In genomic region chrX:106185706-106186105, GRCm38 (mm10) we compare ENCODE assay signal across 8 mouse cellular contexts. TPM values are rescaled to one million over a fixed set of nuclear protein-coding genes. Genes with fewer than 3 reads are reported as not detected.
DNase-seq lines count a peak whose midpoint lies in the region; ATAC-seq lines count a peak whose summit lies in the region.

No protein-coding gene starts in this region.

- DNase-seq in kidney, adult 11 months: no peak
- peak; percentile 73 for DNase-seq in embryonic facial prominence, embryonic 11.5 days (ENCODE audit: low spot score)
- DNase-seq in intestine, embryonic 14.5 days (ENCODE audit: low spot score): no peak
- no peak for DNase-seq in thymus, adult 18-20 months
- DNase-seq in T-cell, adult 2 months (ENCODE audit: low spot score): no peak
- no peak for DNase-seq in urinary bladder, adult 18-20 months (ENCODE audit: low spot score in 2 of 2)

- H3K4me1 ChIP-seq in kidney, embryonic 14.5 days (ENCODE audit: control insufficient read depth, insufficient read depth, low read length): 0 out of 2 replicates have a peak, but pooled peaks cover 8% of the 10 kb centered on the region
- H3K4me1 ChIP-seq in embryonic facial prominence, embryonic 11.5 days (ENCODE audit: control insufficient read depth, insufficient read depth, low read length): no peaks in the 10 kb centered on the region
- H3K4me1 ChIP-seq in intestine, embryonic 14.5 days (replicated peaks; ENCODE audit: control insufficient read depth, insufficient read depth, low read length): no peaks in the 10 kb centered on the region
- H3K4me1 ChIP-seq in neural tube, embryonic 12.5 days: no peaks in the 10 kb centered on the region; the same call in 1 of the 2 replicates

- H3K27me3 ChIP-seq in kidney, embryonic 14.5 days (ENCODE audit: control insufficient read depth, insufficient read depth, low read length): no peaks in the 10 kb centered on the region
- H3K27me3 ChIP-seq in embryonic facial prominence, embryonic 11.5 days (ENCODE audit: control insufficient read depth, insufficient read depth, low read length): no peaks in the 10 kb centered on the region
- H3K27me3 ChIP-seq in intestine, embryonic 14.5 days (replicated peaks; ENCODE audit: control insufficient read depth, insufficient read depth, low read length): no peaks in the 10 kb centered on the region
- no peaks in the 10 kb centered on the region for H3K27me3 ChIP-seq in neural tube, embryonic 12.5 days (replicated peaks)

- no peak overlapping the region for H3K9ac ChIP-seq in kidney, embryonic 14.5 days (ENCODE audit: low read depth, low read length)
- H3K9ac ChIP-seq in embryonic facial prominence, embryonic 11.5 days (replicated peaks; ENCODE audit: low read length): no peak overlapping the region
- no peak overlapping the region for H3K9ac ChIP-seq in intestine, embryonic 14.5 days (ENCODE audit: low read length)
- H3K9ac ChIP-seq in neural tube, embryonic 12.5 days: no peak overlapping the region; the same call in 1 of the 2 replicates

- peak overlapping the region; percentile 85 for H3K27ac ChIP-seq in kidney, embryonic 14.5 days (ENCODE audit: low read depth, low read length)
- peak overlapping the region; percentile 80 for H3K27ac ChIP-seq in embryonic facial prominence, embryonic 11.5 days (replicated peaks; ENCODE audit: low read depth, low read length)
- peak overlapping the region; percentile 83 for H3K27ac ChIP-seq in intestine, embryonic 14.5 days (ENCODE audit: low read depth)
- H3K27ac ChIP-seq in neural tube, embryonic 12.5 days: peak overlapping the region; percentile 15; the same call in 1 of the 2 replicates

- H3K4me3 ChIP-seq in kidney, embryonic 14.5 days (ENCODE audit: low read length): no peak overlapping the region
- no peak overlapping the region for H3K4me3 ChIP-seq in embryonic facial prominence, embryonic 11.5 days (ENCODE audit: low read depth, low read length)
- H3K4me3 ChIP-seq in intestine, embryonic 14.5 days (ENCODE audit: low read depth, low read length): no peak overlapping the region
- no peak overlapping the region for H3K4me3 ChIP-seq in neural tube, embryonic 12.5 days

- H3K4me2 ChIP-seq in kidney, embryonic 14.5 days (replicated peaks; ENCODE audit: low read depth, low read length): peak overlapping the region; percentile 5
- no peak overlapping the region for H3K4me2 ChIP-seq in embryonic facial prominence, embryonic 11.5 days (ENCODE audit: low read depth, low read length)
- H3K4me2 ChIP-seq in intestine, embryonic 14.5 days (ENCODE audit: low read length): peak overlapping the region; percentile 38
- H3K4me2 ChIP-seq in neural tube, embryonic 12.5 days (replicated peaks): peak overlapping the region; percentile 47

- 27% methylated on average over 5 of the region's 5 CpGs for WGBS in kidney, embryonic 14.5 days
- 30% methylated on average over 5 of the region's 5 CpGs for WGBS in embryonic facial prominence, embryonic 11.5 days
- WGBS in intestine, embryonic 14.5 days: 17% methylated on average over 5 of the region's 5 CpGs
- 1% methylated on average over 5 of the region's 5 CpGs for WGBS in neural tube, embryonic 12.5 days

- H3K9me3 ChIP-seq in kidney, embryonic 14.5 days (ENCODE audit: control insufficient read depth, low read length): no peaks in the 10 kb centered on the region
- no peaks in the 10 kb centered on the region for H3K9me3 ChIP-seq in embryonic facial prominence, embryonic 11.5 days (replicated peaks; ENCODE audit: control insufficient read depth, low read length)
- H3K9me3 ChIP-seq in intestine, embryonic 14.5 days (ENCODE audit: control insufficient read depth, low read length): no peaks in the 10 kb centered on the region
- H3K9me3 ChIP-seq in neural tube, embryonic 12.5 days: no peaks in the 10 kb centered on the region

- H3K36me3 ChIP-seq in kidney, embryonic 14.5 days (ENCODE audit: control insufficient read depth, insufficient read depth, low read length): no peaks in the 10 kb centered on the region
- H3K36me3 ChIP-seq in embryonic facial prominence, embryonic 11.5 days (replicated peaks; ENCODE audit: control insufficient read depth, insufficient read depth, low read depth, low read length): no peaks in the 10 kb centered on the region
- H3K36me3 ChIP-seq in intestine, embryonic 14.5 days (ENCODE audit: control insufficient read depth, insufficient read depth, low read length): no peaks in the 10 kb centered on the region
- H3K36me3 ChIP-seq in neural tube, embryonic 12.5 days: no peaks in the 10 kb centered on the region

- ATAC-seq in kidney, embryonic 14.5 days (ENCODE audit: low FRiP score, low TSS enrichment): peak; percentile 65
- ATAC-seq in embryonic facial prominence, embryonic 11.5 days (replicated peaks; ENCODE audit: insufficient number of reproducible peaks, low FRiP score, low TSS enrichment, low read depth): peak; percentile 58
- ATAC-seq in intestine, embryonic 14.5 days (replicated peaks; ENCODE audit: low FRiP score, low TSS enrichment, low read depth): 0 out of 2 replicates have a peak, but pooled peaks have one; percentile 33
- ATAC-seq in neural tube, embryonic 12.5 days (ENCODE audit: low FRiP score, low read depth): peak; percentile 32

RNA-seq across cellular contexts. Expression of gene Pgk1, which starts 1.2 kb away (rescaled TPM):
- polyA plus RNA-seq in kidney, embryonic 14.5 days (2014; fragmentation: Nextera tagmentation; extraction: Ambion mirVana): 356 and 361 TPM in 2 replicates
- 438 and 455 TPM in 2 replicates for polyA plus RNA-seq in embryonic facial prominence, embryonic 11.5 days (2014; fragmentation: Nextera tagmentation; extraction: Ambion mirVana)
- polyA plus RNA-seq in intestine, embryonic 14.5 days (2014; fragmentation: Nextera tagmentation; extraction: Ambion mirVana): 473 and 482 TPM in 2 replicates
- polyA plus RNA-seq in neural tube, embryonic 12.5 days (2016; fragmentation: Nextera tagmentation; extraction: Ambion mirVana): 310 and 332 TPM in 2 replicates

RNA-seq across cellular contexts. Expression of gene Taf9b, which starts 35.3 kb away (rescaled TPM):
- 11.9 and 12.1 TPM in 2 replicates for polyA plus RNA-seq in kidney, embryonic 14.5 days (2014; fragmentation: Nextera tagmentation; extraction: Ambion mirVana)
- polyA plus RNA-seq in embryonic facial prominence, embryonic 11.5 days (2014; fragmentation: Nextera tagmentation; extraction: Ambion mirVana): 11.6 and 13.3 TPM in 2 replicates
- polyA plus RNA-seq in intestine, embryonic 14.5 days (2014; fragmentation: Nextera tagmentation; extraction: Ambion mirVana): 9.7 and 11.3 TPM in 2 replicates
- 12.0 and 13.2 TPM in 2 replicates for polyA plus RNA-seq in neural tube, embryonic 12.5 days (2016; fragmentation: Nextera tagmentation; extraction: Ambion mirVana)

RNA-seq across cellular contexts. Expression of gene Tlr13, which starts 42.7 kb away (rescaled TPM):
- polyA plus RNA-seq in kidney, embryonic 14.5 days (2014; fragmentation: Nextera tagmentation; extraction: Ambion mirVana): 0.31 and 0.47 TPM in 2 replicates
- 0.36 and 0.38 TPM in 2 replicates for polyA plus RNA-seq in embryonic facial prominence, embryonic 11.5 days (2014; fragmentation: Nextera tagmentation; extraction: Ambion mirVana)
- 0.77 and 1.2 TPM in 2 replicates for polyA plus RNA-seq in intestine, embryonic 14.5 days (2014; fragmentation: Nextera tagmentation; extraction: Ambion mirVana)
- polyA plus RNA-seq in neural tube, embryonic 12.5 days (2016; fragmentation: Nextera tagmentation; extraction: Ambion mirVana): 0.27 and 0.45 TPM in 2 replicates

Comparison
In these comparisons a context has a peak if more than half of its experiments do, and no peak if none do; other contexts are left out.
1. H3K27ac ChIP-seq: peak in every context shown above with its lines; median percentile 85 in kidney, embryonic 14.5 days; 83 in intestine, embryonic 14.5 days; 80 in embryonic facial prominence, embryonic 11.5 days; 15 in neural tube, embryonic 12.5 days.